Mouse (Mus musculus): ENCODE data around the gene Ube2c. TPM values are rescaled to one million over a fixed set of nuclear protein-coding genes. Genes with fewer than 3 reads are reported as not detected.
"Not testable (repeated sequence)": the region's sequence is repeated elsewhere in the genome, so short reads cannot be mapped to it uniquely, and the experiment has no call there.

The Ube2c gene
- polyA plus RNA-seq, 1 experiment from 2014 or later = 341 TPM

GRCm38 (mm10) chr2:164794293-164794692, 24.6 kb downstream of the Ube2c start:
- Histone ChIP-seq H3K27me3 (no peaks in the 10 kb centered on the region), H3K27ac (no peak overlapping the region), H3K36me3 (peaks cover 67% of the 10 kb centered on the region), H3K4me2 (replicated peaks) (no peak overlapping the region), H3K9me3 (replicated peaks) (no peaks in the 10 kb centered on the region), H3K4me3 (no peak overlapping the region), H3K9ac (no peak overlapping the region), H3K4me1 (no peaks in the 10 kb centered on the region)
- peak; percentile 52; the same call in 1 of the 2 replicates for ATAC-seq (ENCODE audit: low FRiP score)
- 36% methylated on average over 5 of the region's 5 CpGs for WGBS

- H3K9me3 ChIP-seq (replicated peaks) = no peaks in the 10 kb centered on the region
These were observed 26.2 kb downstream of the Ube2c start for GRCm38 (mm10) chr2:164795868-164796267.

GRCm38 (mm10) chr2:164798554-164798953, 28.9 kb downstream of the Ube2c start:
- H3K4me3 ChIP-seq; H3K4me1 ChIP-seq; H3K27ac ChIP-seq; H3K4me2 ChIP-seq (replicated peaks); H3K9ac ChIP-seq; ATAC-seq (ENCODE audit: low FRiP score); H3K9me3 ChIP-seq (replicated peaks); H3K27me3 ChIP-seq: not testable (repeated sequence)
- 88% methylated on average over 6 of the region's 6 CpGs for WGBS
- peaks cover 53% of the 10 kb centered on the region for H3K36me3 ChIP-seq

More at GRCm38 (mm10) chr2:164795868-164796267, 26.2 kb downstream of the Ube2c start:
- Histone ChIP-seq H3K4me2 (replicated peaks) (no peak overlapping the region), H3K4me3 (no peak overlapping the region), H3K27me3 (no peaks in the 10 kb centered on the region), H3K27ac (no peak overlapping the region), H3K36me3 (peaks cover 69% of the 10 kb centered on the region), H3K4me1 (no peaks in the 10 kb centered on the region), H3K9ac (no peak overlapping the region)
- 88% methylated on average over 4 of the region's 4 CpGs for WGBS
- ATAC-seq (ENCODE audit: low FRiP score) = no peak

GRCm38 (mm10) chr2:164800252-164801004, 30.7 kb downstream of the Ube2c start:
- 96% methylated on average over 13 of the region's 13 CpGs for WGBS
- Histone ChIP-seq H3K36me3 (peaks cover 45% of the 10 kb centered on the region), H3K9ac (no peak overlapping the region), H3K27me3 (no peaks in the 10 kb centered on the region), H3K27ac (no peak overlapping the region), H3K4me2 (replicated peaks) (no peak overlapping the region), H3K9me3 (replicated peaks) (no peaks in the 10 kb centered on the region), H3K4me1 (peaks cover 16% of the 10 kb centered on the region), H3K4me3 (no peak overlapping the region)
- ATAC-seq (ENCODE audit: low FRiP score) = no peak

- Histone ChIP-seq H3K36me3 (peaks cover 25% of the 10 kb centered on the region), H3K27ac (no peak overlapping the region), H3K4me3 (peak overlapping the region; percentile 82), H3K4me2 (replicated peaks) (peak overlapping the region; percentile 80), H3K27me3 (no peaks in the 10 kb centered on the region), H3K4me1 (peaks cover 25% of the 10 kb centered on the region), H3K9me3 (replicated peaks) (no peaks in the 10 kb centered on the region), H3K9ac (peak overlapping the region; percentile 82)
- 95% methylated on average over 16 of the region's 16 CpGs for WGBS
- ATAC-seq (ENCODE audit: low FRiP score) = no peak
These were observed 33.7 kb downstream of the Ube2c start for GRCm38 (mm10) chr2:164803201-164803920.

- Histone ChIP-seq H3K36me3 (peaks cover 27% of the 10 kb centered on the region), H3K9me3 (replicated peaks) (no peaks in the 10 kb centered on the region), H3K4me2 (replicated peaks) (peak overlapping the region; percentile 80), H3K27me3 (no peaks in the 10 kb centered on the region), H3K4me3 (peak overlapping the region; percentile 82), H3K27ac (no peak overlapping the region), H3K9ac (peak overlapping the region; percentile 82), H3K4me1 (peaks cover 25% of the 10 kb centered on the region)
- no peak for ATAC-seq (ENCODE audit: low FRiP score)
- WGBS = 45% methylated on average over 1 of the region's 1 CpGs
These were observed 34.2 kb downstream of the Ube2c start for GRCm38 (mm10) chr2:164803921-164804313.

- Histone ChIP-seq H3K9me3 (replicated peaks) (no peaks in the 10 kb centered on the region), H3K27ac (peak within 1 kb of the TSS; percentile 92), H3K27me3 (no peaks in the 10 kb centered on the region), H3K36me3 (peaks cover 24% of the 10 kb centered on the region), H3K9ac (peak within 1 kb of the TSS; percentile 84), H3K4me2 (replicated peaks) (peak within 1 kb of the TSS; percentile 85), H3K4me1 (peaks cover 25% of the 10 kb centered on the region), H3K4me3 (peak within 1 kb of the TSS; percentile 82)
- ATAC-seq (ENCODE audit: low FRiP score) = peak; percentile 95
- under 1% methylated on average over 47 of the region's 47 CpGs for WGBS
These were observed 35.0 kb downstream of the Ube2c start, which contains the start of the genes Acot8 and Zswim3 for GRCm38 (mm10) chr2:164804533-164805331. TSS of gene Acot8 (minus strand) at chr2:164804882. TSS of gene Zswim3 (plus strand) at chr2:164805098.

- 2% methylated on average over 21 of the region's 21 CpGs for WGBS
- Histone ChIP-seq H3K4me1 (peaks cover 25% of the 10 kb centered on the region), H3K27me3 (no peaks in the 10 kb centered on the region), H3K9me3 (replicated peaks) (no peaks in the 10 kb centered on the region), H3K4me3 (peak overlapping the region; percentile 82), H3K4me2 (replicated peaks) (peak overlapping the region; percentile 85), H3K9ac (peak overlapping the region; percentile 84), H3K27ac (peak overlapping the region; percentile 92), H3K36me3 (peaks cover 21% of the 10 kb centered on the region)
- ATAC-seq (ENCODE audit: low FRiP score) = peak; percentile 62
These were observed 35.6 kb downstream of the Ube2c start for GRCm38 (mm10) chr2:164805332-164805718.

- Histone ChIP-seq H3K4me3 (no peak overlapping the region), H3K36me3 (peaks cover 14% of the 10 kb centered on the region), H3K9ac (0 out of 2 replicates have a peak overlapping the region, but pooled peaks have one; percentile 18), H3K4me2 (replicated peaks) (no peak overlapping the region), H3K9me3 (replicated peaks) (no peaks in the 10 kb centered on the region), H3K27me3 (no peaks in the 10 kb centered on the region), H3K27ac (no peak overlapping the region), H3K4me1 (peaks cover 25% of the 10 kb centered on the region)
- no peak for ATAC-seq (ENCODE audit: low FRiP score)
- WGBS = 81% methylated on average over 7 of the region's 7 CpGs
These were observed 36.9 kb downstream of the Ube2c start for GRCm38 (mm10) chr2:164806614-164807013.

- ATAC-seq (ENCODE audit: low FRiP score) = no peak
These were observed 43.9 kb downstream of the Ube2c start for GRCm38 (mm10) chr2:164813557-164813956.

GRCm38 (mm10) chr2:164815348-164815747, 45.6 kb downstream of the Ube2c start:
- Histone ChIP-seq H3K9me3 (replicated peaks) (no peaks in the 10 kb centered on the region), H3K4me3 (no peak overlapping the region), H3K27me3 (no peaks in the 10 kb centered on the region), H3K27ac (no peak overlapping the region), H3K36me3 (peaks cover 11% of the 10 kb centered on the region), H3K4me1 (no peaks in the 10 kb centered on the region; the same call in 1 of the 2 replicates), H3K4me2 (replicated peaks) (no peak overlapping the region), H3K9ac (no peak overlapping the region)
- WGBS = 91% methylated on average over 5 of the region's 5 CpGs
- no peak for ATAC-seq (ENCODE audit: low FRiP score)

More at GRCm38 (mm10) chr2:164813557-164813956, 43.9 kb downstream of the Ube2c start:
- no peaks in the 10 kb centered on the region for H3K9me3 ChIP-seq (replicated peaks)
- H3K4me1 ChIP-seq = no peaks in the 10 kb centered on the region; the same call in 1 of the 2 replicates
- 67% methylated on average over 2 of the region's 2 CpGs for WGBS
- no peaks in the 10 kb centered on the region for H3K27me3 ChIP-seq
- H3K27ac ChIP-seq = no peak overlapping the region
- no peak overlapping the region for H3K9ac ChIP-seq
- H3K4me2 ChIP-seq (replicated peaks) = no peak overlapping the region
- H3K36me3 ChIP-seq = peaks cover 17% of the 10 kb centered on the region
- H3K4me3 ChIP-seq = no peak overlapping the region

GRCm38 (mm10) chr2:164815821-164816220, 46.1 kb downstream of the Ube2c start:
- WGBS = 91% methylated on average over 8 of the region's 8 CpGs
- no peaks in the 10 kb centered on the region; the same call in 1 of the 2 replicates for H3K4me1 ChIP-seq
- H3K9ac ChIP-seq = no peak overlapping the region
- no peak overlapping the region for H3K4me3 ChIP-seq
- H3K9me3 ChIP-seq (replicated peaks) = no peaks in the 10 kb centered on the region
- peaks cover 16% of the 10 kb centered on the region for H3K36me3 ChIP-seq
- H3K27ac ChIP-seq = no peak overlapping the region
- H3K4me2 ChIP-seq (replicated peaks) = no peak overlapping the region
- H3K27me3 ChIP-seq = no peaks in the 10 kb centered on the region
- no peak for ATAC-seq (ENCODE audit: low FRiP score)

All from hindbrain, embryonic 12.5 days (tissue).